Mouse (Mus musculus) spleen, postnatal 14 days (tissue): ENCODE measurements at regions not wholly inside any gene's neighbourhood (a gene's known extent, or its start where the extent isn't known, plus 50 kb on each side); places are given as distances from the start of the nearest gene placed in this dataset.

ENCODE experiments used
- DNase-seq, 2 experiments: peaks; one replicate each; pipeline ENCODE4 v3.0.0; 2021 to 2022; ENCODE audit warnings: low spot score in 2 of 2

- DNase-seq: no peak
Measured at GRCm38 (mm10) chr15:96880066-96880465, 175.7 kb downstream of the Slc38a4 start.

GRCm38 (mm10) chr15:96878796-96879195, 177.0 kb downstream of the Slc38a4 start:
- DNase-seq: no peak

DNA sequence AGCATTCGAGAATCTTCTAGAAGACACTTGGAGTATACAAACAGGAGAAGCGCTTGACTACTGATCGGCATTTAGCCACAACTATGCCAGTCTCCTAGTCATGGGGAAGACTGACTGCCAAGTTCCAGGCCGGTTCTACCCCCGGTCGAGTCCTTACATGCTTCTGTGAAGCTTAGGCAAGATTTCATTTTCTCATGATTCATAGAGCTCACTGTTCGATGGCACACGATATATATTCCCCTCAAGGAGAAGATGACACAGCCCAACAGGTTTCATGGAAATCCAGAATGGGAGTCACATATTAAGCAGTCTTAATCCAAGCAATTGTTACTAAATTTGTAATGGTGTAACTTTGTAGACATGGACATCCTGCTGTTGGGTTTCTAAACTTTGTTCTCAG, 177.8 kb downstream of the Slc38a4 start:
- no peak for DNase-seq

DNA sequence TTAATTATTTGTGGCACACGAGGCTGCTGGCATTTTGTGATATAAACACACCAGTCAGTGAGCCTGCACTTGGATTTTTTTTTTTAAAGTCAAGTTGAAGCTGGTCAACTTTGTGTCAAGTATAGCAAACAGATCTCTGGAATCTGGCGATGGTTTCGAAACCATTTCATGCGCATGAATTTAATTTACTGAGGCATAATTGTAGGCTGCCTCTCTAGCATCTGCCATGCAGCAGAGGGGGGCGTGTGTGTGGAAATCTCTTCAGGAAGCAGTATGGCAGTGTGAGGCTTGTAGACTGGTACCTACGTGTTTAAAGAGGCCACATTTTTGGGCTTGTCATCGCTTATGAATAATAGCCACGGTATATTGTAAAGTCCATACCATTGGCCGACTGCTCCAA, 177.7 kb upstream of the Slc38a2 start:
- DNase-seq: no peak

- DNase-seq: no peak
Measured at GRCm38 (mm10) chr15:96874145-96874544, 174.6 kb upstream of the Slc38a2 start.

- DNase-seq: no peak
Measured at GRCm38 (mm10) chr15:96873562-96873961, 174.0 kb upstream of the Slc38a2 start.

GRCm38 (mm10) chr15:96873126-96873525, 173.6 kb upstream of the Slc38a2 start:
- no peak for DNase-seq

GRCm38 (mm10) chr15:96867701-96868100, 168.2 kb upstream of the Slc38a2 start:
- DNase-seq: no peak

DNA sequence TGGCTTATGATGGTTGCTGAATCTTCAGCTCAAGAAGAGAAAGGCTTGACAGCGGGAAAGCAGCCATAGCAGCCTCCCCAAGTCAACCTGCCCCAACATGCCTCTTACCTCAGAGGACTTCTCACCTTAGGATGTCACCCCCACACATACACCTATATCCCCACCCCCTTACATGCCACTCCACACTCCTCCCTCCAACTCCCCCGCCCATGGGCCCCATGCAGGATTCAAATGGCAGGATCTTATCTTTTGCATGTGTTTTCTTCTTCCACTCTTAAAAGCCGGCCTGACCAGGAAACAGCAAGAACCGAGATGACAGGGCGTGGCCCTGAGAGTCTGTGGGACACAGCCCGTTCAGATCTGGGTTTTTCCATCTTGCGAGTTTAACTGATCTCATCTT, 166.4 kb upstream of the Slc38a2 start:
- no peak for DNase-seq

- no peak for DNase-seq
Measured at GRCm38 (mm10) chr15:96857709-96858108, 158.2 kb upstream of the Slc38a2 start.

DNA sequence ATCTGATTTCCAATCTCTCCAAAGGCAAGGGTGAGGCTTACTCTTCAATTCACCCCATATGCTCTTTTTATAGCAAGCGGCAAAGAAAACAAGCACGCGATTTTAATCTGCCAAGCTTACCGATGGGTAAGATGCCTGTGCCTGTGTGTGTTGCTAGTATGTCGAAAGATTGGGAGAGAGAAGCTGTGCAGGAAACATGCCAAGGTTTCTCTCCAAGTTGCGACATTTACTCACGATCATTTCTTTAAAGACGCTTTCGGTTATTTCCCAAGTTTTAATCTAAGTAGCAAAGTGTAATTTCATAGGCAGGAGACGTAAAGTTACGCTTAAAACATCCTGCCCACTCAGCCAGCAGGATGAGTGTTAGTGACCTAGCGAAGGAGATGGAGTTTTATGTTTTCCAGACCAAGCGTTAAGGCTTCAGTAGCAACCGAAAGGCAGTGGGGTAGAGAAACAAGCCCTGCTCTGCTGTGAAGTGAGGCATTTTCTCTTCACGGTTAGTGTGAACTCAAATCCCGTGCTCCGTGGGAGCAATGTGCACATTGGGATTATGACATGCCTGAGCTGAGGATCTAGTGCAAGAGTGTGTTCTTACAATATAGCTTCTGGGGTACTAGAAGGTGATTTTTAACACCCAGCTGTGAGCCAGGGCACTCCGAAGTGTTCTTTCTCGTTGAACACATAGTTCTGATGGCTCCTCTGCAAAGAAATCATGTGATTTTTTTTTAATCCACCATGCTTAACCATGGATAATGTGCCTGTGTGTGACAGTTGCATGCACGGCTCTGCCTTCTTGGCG, 152.6 kb upstream of the Slc38a2 start:
- DNase-seq: no peak

DNA sequence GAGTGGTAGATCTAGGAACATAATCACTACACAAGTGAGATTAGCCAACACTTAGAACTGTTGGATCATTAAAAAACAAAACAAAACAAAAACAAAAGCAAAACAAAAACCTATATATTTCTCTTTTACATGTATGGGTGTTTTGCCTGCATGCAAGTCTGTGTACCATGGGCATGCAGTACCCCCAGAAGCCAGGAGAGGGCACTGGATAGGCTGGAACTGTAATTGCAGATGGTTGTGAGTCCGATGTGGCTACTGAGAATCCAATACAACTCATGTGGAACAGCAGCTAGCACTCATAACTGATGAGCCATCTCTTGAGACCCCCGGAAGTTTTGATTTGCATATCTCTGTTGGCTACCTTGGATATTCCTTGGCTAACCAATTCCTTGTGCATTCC, 148.6 kb upstream of the Slc38a2 start:
- peak in 1 of 2 experiments; percentile 25 for DNase-seq

- DNase-seq: no peak
Measured at GRCm38 (mm10) chr15:96845221-96845620, 145.7 kb upstream of the Slc38a2 start.

GRCm38 (mm10) chr15:96844290-96844689, 144.8 kb upstream of the Slc38a2 start:
- no peak for DNase-seq

DNA sequence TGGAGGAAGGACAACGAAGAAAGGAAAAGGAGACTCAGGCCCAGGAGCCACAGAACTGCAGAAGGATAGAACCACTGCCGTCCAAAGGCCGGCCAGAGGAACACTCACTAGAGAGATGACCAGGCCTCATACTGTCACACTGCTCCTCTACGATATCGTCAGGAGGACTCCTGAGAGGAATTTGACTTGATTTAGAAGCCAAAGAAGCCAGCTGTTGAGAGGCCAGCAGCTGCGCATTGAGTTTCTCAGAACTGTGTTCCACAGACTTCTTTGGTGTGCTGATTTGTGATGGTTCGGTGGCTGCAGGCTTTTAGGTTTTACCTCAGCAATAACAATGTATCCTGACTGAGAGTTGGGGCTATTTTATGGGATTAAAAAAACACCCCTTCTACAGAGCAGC, 144.1 kb upstream of the Slc38a2 start:
- DNase-seq: no peak

DNA sequence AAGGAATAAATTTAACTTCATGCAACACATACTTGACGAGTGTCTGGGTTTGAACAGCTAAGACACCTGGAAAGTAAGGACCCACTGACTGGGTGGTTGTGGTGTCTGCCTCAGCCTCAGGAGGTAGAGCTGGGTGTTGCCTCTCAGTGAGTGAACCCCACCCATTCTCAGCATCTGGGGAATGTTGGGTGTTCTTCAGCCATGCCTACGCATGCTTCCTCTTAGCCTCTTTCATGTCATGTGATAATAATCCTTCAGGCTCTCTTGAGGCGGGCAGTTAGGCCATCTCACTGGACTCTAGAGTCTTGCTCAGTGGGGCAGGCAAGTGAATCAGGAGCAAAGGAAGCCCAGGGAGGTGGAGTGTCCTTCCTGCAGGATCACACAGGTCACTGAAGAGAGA, 143.4 kb upstream of the Slc38a2 start:
- no peak for DNase-seq

GRCm38 (mm10) chr15:96836670-96837069, 137.1 kb upstream of the Slc38a2 start:
- DNase-seq: no peak

- DNase-seq: no peak
Measured at GRCm38 (mm10) chr15:96834862-96835261, 135.3 kb upstream of the Slc38a2 start.

GRCm38 (mm10) chr15:96834162-96834843, 134.8 kb upstream of the Slc38a2 start:
- DNase-seq: no peak

GRCm38 (mm10) chr15:96832389-96832788, 132.9 kb upstream of the Slc38a2 start:
- DNase-seq: no peak

- DNase-seq: no peak
Measured at GRCm38 (mm10) chr15:96831256-96831655, 131.7 kb upstream of the Slc38a2 start.

GRCm38 (mm10) chr15:96830578-96830977, 131.0 kb upstream of the Slc38a2 start:
- DNase-seq: no peak

DNA sequence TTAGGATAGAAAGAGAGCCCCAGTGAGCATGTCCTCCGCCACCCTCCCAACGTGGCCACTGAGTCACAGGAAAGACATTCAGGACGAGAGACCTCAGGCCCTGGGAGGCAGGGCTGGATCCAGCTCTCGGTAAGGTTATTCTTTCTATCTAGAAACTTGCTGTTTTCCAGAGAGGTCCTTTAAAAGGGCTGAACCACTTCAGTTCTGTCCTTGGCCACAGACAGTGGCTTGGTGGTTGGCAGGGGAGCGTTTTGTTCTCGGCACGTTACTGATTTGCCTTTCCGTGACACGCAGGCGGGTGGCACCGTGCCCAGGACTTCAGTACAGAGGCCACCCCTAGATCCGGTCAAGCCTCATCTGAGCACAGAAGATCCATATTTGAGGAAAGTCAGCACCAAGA, 130.4 kb upstream of the Slc38a2 start:
- no peak for DNase-seq
